Mouse (Mus musculus): ENCODE results near the gene Pole3. TPM values are rescaled to one million over a fixed set of nuclear protein-coding genes. Genes with fewer than 3 reads are reported as not detected.
"Not testable (repeated sequence)": the region's sequence is repeated elsewhere in the genome, so short reads cannot be mapped to it uniquely, and the experiment has no call there.

Pole3 gene
- total RNA-seq, 2 experiments from 2014 or later, result 20.9 to 21.8 TPM

DNA sequence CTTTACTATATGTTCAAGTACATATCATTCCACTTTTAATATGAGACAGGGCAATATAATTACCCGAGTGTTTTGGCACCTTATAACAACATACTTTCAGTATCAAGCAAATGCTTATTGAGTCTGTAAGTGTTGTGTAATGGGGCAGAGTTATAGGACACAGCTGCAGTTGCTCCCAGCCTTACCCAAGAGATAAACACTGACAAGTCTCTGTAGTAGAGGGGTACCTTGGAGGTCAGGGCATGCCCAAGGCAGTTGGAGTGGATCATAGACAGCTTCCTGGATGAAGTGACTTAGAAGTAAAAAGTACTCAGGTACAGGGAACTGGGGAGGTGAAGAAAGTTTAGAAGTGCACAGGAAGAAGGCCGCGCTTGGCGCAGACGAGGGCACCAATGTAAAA is 37.7 kb downstream of the Pole3 start:
- no peak for DNase-seq

- DNase-seq, result no peak
Observed at GRCm38 (mm10) chr4:62486162-62486696, 38.6 kb downstream of the Pole3 start.

- DNase-seq, result no peak
Observed at GRCm38 (mm10) chr4:62485450-62486161, 39.3 kb downstream of the Pole3 start.

- DNase-seq, result no peak
Observed at GRCm38 (mm10) chr4:62484928-62485327, 39.9 kb downstream of the Pole3 start.

GRCm38 (mm10) chr4:62480709-62481605 is 43.9 kb downstream of the Pole3 start:
- DNase-seq, result no peak

GRCm38 (mm10) chr4:62479937-62480708 is 44.7 kb downstream of the Pole3 start, which contains the start of gene Bspry:
TSS of gene Bspry (plus strand) at chr4:62480053.
- DNase-seq, result no peak

DNA sequence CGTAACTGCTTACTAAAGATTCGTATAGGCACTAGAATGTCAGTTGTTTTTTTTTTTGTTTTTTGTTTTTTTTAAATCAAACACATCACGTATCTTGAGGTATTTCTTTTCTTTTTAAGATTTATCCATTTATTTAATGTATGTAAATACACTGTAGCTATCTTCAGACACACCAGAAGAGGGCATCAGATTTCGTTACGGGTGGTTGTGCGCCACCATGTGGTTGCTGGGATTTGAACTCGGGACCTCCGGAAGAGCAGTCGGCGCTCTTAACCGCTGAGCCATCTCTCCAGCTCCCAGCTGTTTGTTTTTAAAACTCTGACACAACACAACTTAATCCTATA is 45.3 kb downstream of the Pole3 start:
- not testable (repeated sequence) for DNase-seq

- DNase-seq, result no peak
Observed at GRCm38 (mm10) chr4:62477542-62478244, 47.2 kb downstream of the Pole3 start.

DNA sequence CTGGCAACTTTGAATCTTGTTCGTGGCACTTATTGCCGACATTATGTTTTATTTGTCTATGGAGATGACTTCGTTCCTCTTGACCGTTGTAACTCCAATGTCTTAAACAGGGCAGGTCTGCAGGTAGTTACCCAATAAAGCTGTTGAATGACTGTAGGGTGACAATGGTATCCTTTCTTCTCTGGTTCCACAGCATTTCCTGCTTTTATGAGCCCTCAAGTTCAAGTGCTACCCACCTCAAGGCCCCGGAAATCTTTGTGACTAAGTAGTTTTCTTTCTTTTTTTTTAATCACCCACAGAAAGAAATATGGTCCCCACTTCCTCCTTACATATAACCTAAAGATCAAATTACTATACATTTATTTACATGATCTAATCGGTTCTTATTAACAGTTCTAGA is 49.1 kb downstream of the Pole3 start:
- DNase-seq, result no peak

DNA sequence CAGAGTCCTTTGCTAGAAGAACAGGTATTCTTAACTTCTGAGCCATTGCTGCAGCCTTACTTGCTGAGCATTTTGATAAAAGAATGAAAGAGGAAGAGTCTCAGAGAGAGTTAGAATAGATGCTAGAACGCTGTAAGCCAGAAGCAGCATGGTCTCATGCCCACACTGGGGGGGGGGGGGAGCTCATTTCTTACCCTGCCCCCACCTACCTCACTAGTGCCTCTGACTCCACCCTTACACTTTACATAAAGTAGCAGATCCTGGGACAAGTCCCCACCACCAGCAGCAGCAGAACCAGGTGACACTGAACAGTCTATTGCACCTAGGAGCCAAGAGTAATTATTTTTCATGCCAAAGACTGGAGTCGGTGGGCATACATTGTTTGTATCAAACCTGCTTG is 49.7 kb downstream of the Pole3 start:
- no peak for DNase-seq

Other genes starting within 250 kb of the Pole3 start
- 10 to 100 TPM; 18.0 to 22.0 TPM for gene Fkbp15, start 164.5 kb downstream of the Pole3 start, total RNA-seq (2021)
- gene Slc31a1, start 164.3 kb downstream of the Pole3 start, total RNA-seq (2021), result 10 to 100 TPM; 12.4 to 16.6 TPM
- gene Cdc26, start 116.4 kb downstream of the Pole3 start, total RNA-seq (2021), result 10 to 100 TPM; 53.5 to 59.4 TPM
- gene Prpf4, start 116.3 kb downstream of the Pole3 start, total RNA-seq (2021), result 10 to 100 TPM; 13.5 to 13.6 TPM
- not detected for gene Rnf183, start 89.8 kb downstream of the Pole3 start, total RNA-seq (2021)
- under 1 TPM; 0.27 to 0.54 TPM for gene Wdr31, start 54.2 kb downstream of the Pole3 start, total RNA-seq (2021)
- gene Bspry, start 45.0 kb downstream of the Pole3 start, total RNA-seq (2021), result under 1 TPM; 0.66 to 0.70 TPM
- 1 to 10 TPM; 3.9 to 6.2 TPM for gene Hdhd3, start 21.6 kb downstream of the Pole3 start, total RNA-seq (2021)
- gene Alad, start 5.2 kb downstream of the Pole3 start, total RNA-seq (2021), result 10 to 100 TPM; 26.9 to 30.0 TPM
- gene 4933430I17Rik, start 301 bp upstream of the Pole3 start, total RNA-seq (2021), result under 1 TPM; 0.18 to 0.26 TPM
- 10 to 100 TPM; 20.1 to 32.8 TPM for gene Rgs3, start 34.8 kb upstream of the Pole3 start, total RNA-seq (2021)

Data from gastrocnemius, postnatal 10 days (tissue).